Mouse (Mus musculus) liver, embryonic 11.5 days (tissue): ENCODE results near the gene Gm49405. TPM values are rescaled to one million over a fixed set of nuclear protein-coding genes. Genes with fewer than 3 reads are reported as not detected.
A peak's percentile ranks its signal among the peaks of the same experiment; 100 is the strongest.

Source experiments
- ATAC-seq: fragments of 200-750 bp; cut with Nextera tagmentation; replicated peaks from 2 replicates; pipeline ENCODE4 v1.8.0; 2017; ENCODE audit warnings: moderate number of reproducible peaks, mild to moderate bottlenecking, moderate TSS enrichment, moderate library complexity; ENCODE audit not compliant: low FRiP score
- DNase-seq: peaks from one replicate; pipeline ENCODE4 v3.0.0-alpha.2; 2017; ENCODE audit warnings: low spot score
- H3K27ac ChIP-seq: fragments of 300-500 bp; sonication (generic); 2 replicates; pipeline ENCODE4 v1.5.1; 2014; ENCODE audit warnings: mild to moderate bottlenecking, low read depth, low read length, control low read depth
- H3K27me3 ChIP-seq: fragments of 300-500 bp; sonication (generic); replicated peaks from 2 replicates; pipeline ENCODE4 v1.6.1; 2014; ENCODE audit warnings: low read length, mixed read lengths; ENCODE audit not compliant: control insufficient read depth, insufficient read depth
- H3K36me3 ChIP-seq: fragments of 300-500 bp; sonication (generic); 2 replicates; pipeline ENCODE4 v1.6.1; 2014; ENCODE audit warnings: mild to moderate bottlenecking, low read length, moderate library complexity, mixed read lengths; ENCODE audit not compliant: control insufficient read depth, insufficient read depth
- H3K4me1 ChIP-seq: fragments of 300-500 bp; sonication (generic); replicated peaks from 2 replicates; pipeline ENCODE4 v1.6.1; 2014; ENCODE audit warnings: low read length, mixed read lengths; ENCODE audit not compliant: control insufficient read depth, insufficient read depth
- H3K4me2 ChIP-seq: fragments of 300-500 bp; sonication (generic); 2 replicates; pipeline ENCODE4 v1.6.1; 2014; ENCODE audit warnings: mild to moderate bottlenecking, control low read depth, moderate library complexity
- H3K4me3 ChIP-seq: fragments of 300-500 bp; sonication (generic); 2 replicates; pipeline ENCODE4 v1.5.1; 2014; ENCODE audit warnings: low read depth, low read length, control low read depth
- H3K9ac ChIP-seq: fragments of 300-500 bp; sonication (generic); 2 replicates; pipeline ENCODE4 v1.6.1; 2014; ENCODE audit warnings: low read depth, low read length, control low read depth
- H3K9me3 ChIP-seq: fragments of 300-500 bp; sonication (generic); 2 replicates; pipeline ENCODE4 v1.6.1; 2016; ENCODE audit warnings: low read length, inconsistent platforms, mixed read lengths; ENCODE audit not compliant: control insufficient read depth
- WGBS: fragments of 180-500 bp; shearing (Covaris S2); extraction: QIAGEN DNeasy Blood & Tissue Kit; methylation state at CpG from one replicate; pipeline ENCODE4 v1.1.7; 2014; 5-methylcytosine and 5-hydroxymethylcytosine counted together
- polyA plus RNA-seq: library from polyadenylated mRNA; unstranded; fragments of >200 nt; fragmentation: Nextera tagmentation; extraction: Ambion mirVana; gene quantifications from 2 replicates; pipeline ENCODE4 v1.2.1, GENCODE M21; 2014

The Gm49405 gene
- polyA plus RNA-seq, 1 experiment from 2014 or later, result 2.4 TPM

- Histone ChIP-seq H3K9me3 (no peaks in the 10 kb centered on the region), H3K27ac (peak within 1 kb of the TSS; percentile 82), H3K9ac (peak within 1 kb of the TSS; percentile 90), H3K36me3 (peaks cover 22% of the 10 kb centered on the region), H3K4me1 (peaks cover 27% of the 10 kb centered on the region), H3K27me3 (no peaks in the 10 kb centered on the region), H3K4me3 (peak within 1 kb of the TSS; percentile 89), H3K4me2 (peak within 1 kb of the TSS; percentile 90)
- DNase-seq, result peak; percentile 96
- WGBS, result 0% methylated on average over 45 of the region's 45 CpGs
- ATAC-seq, result peak; percentile 97
These were observed 12.1 kb downstream of the Gm49405 start, which contains the start of gene Ndufv1 for GRCm38 (mm10) chr19:4012432-4013022. Gene Ndufv1, minus strand, starts transcription at chr19:4012806.

GRCm38 (mm10) chr19:4013066-4013465 is 12.6 kb downstream of the Gm49405 start:
- H3K4me3 ChIP-seq, result peak overlapping the region; percentile 89
- H3K4me2 ChIP-seq, result peak overlapping the region; percentile 83
- peak overlapping the region; percentile 71 for H3K9ac ChIP-seq
- WGBS, result 12% methylated on average over 9 of the region's 9 CpGs
- no peaks in the 10 kb centered on the region for H3K9me3 ChIP-seq
- H3K4me1 ChIP-seq, result peaks cover 27% of the 10 kb centered on the region
- H3K27me3 ChIP-seq, result no peaks in the 10 kb centered on the region
- DNase-seq (no peak), ATAC-seq (peak; percentile 53)
- H3K27ac ChIP-seq, result peak overlapping the region; percentile 82
- peaks cover 17% of the 10 kb centered on the region for H3K36me3 ChIP-seq

GRCm38 (mm10) chr19:4014802-4015201 is 14.4 kb downstream of the Gm49405 start:
- Histone ChIP-seq H3K4me1 (peaks cover 31% of the 10 kb centered on the region), H3K4me3 (no peak overlapping the region), H3K9me3 (no peaks in the 10 kb centered on the region), H3K27ac (peak overlapping the region; percentile 76), H3K4me2 (no peak overlapping the region), H3K9ac (0 out of 2 replicates have a peak overlapping the region, but pooled peaks have one; percentile 13), H3K36me3 (peaks cover 2% of the 10 kb centered on the region; the same call in 1 of the 2 replicates), H3K27me3 (no peaks in the 10 kb centered on the region)
- ATAC-seq, result no peak
- DNase-seq, result no peak

- 35% methylated on average over 5 of the region's 5 CpGs for WGBS
- no peaks in the 10 kb centered on the region for H3K9me3 ChIP-seq
- H3K27me3 ChIP-seq, result no peaks in the 10 kb centered on the region
- ATAC-seq, result peak; percentile 63
- H3K9ac ChIP-seq, result peak overlapping the region; percentile 13; the same call in 1 of the 2 replicates
- H3K4me1 ChIP-seq, result peaks cover 31% of the 10 kb centered on the region
- H3K36me3 ChIP-seq, result no peaks in the 10 kb centered on the region
- 0 out of 2 replicates have a peak overlapping the region, but pooled peaks have one; percentile 6 for H3K4me2 ChIP-seq
- no peak overlapping the region for H3K4me3 ChIP-seq
- H3K27ac ChIP-seq, result peak overlapping the region; percentile 76
- DNase-seq, result no peak
These were observed 15.2 kb downstream of the Gm49405 start for GRCm38 (mm10) chr19:4015635-4016034.

- Histone ChIP-seq H3K9ac (no peak overlapping the region), H3K4me3 (no peak overlapping the region), H3K27me3 (no peaks in the 10 kb centered on the region), H3K9me3 (no peaks in the 10 kb centered on the region), H3K4me2 (no peak overlapping the region), H3K4me1 (peaks cover 21% of the 10 kb centered on the region), H3K36me3 (no peaks in the 10 kb centered on the region), H3K27ac (no peak overlapping the region)
- no peak for ATAC-seq
- no peak for DNase-seq
- whole genome bisulfite sequencing, result 65% methylated on average over 10 of the region's 10 CpGs
These were observed 17.6 kb downstream of the Gm49405 start for GRCm38 (mm10) chr19:4017921-4018587.

- Histone ChIP-seq H3K27me3 (no peaks in the 10 kb centered on the region), H3K9ac (0 out of 2 replicates have a peak overlapping the region, but pooled peaks have one; percentile 16), H3K36me3 (no peaks in the 10 kb centered on the region), H3K27ac (no peak overlapping the region), H3K9me3 (no peaks in the 10 kb centered on the region), H3K4me1 (peaks cover 16% of the 10 kb centered on the region), H3K4me2 (peak overlapping the region; percentile 25; the same call in 1 of the 2 replicates), H3K4me3 (no peak overlapping the region)
- peak; percentile 57 for DNase-seq
- WGBS, result 41% methylated on average over 18 of the region's 18 CpGs
- peak; percentile 73 for ATAC-seq
These were observed 18.5 kb downstream of the Gm49405 start for GRCm38 (mm10) chr19:4018743-4019583.

- no peak for DNase-seq
- Histone ChIP-seq H3K4me3 (no peak overlapping the region), H3K4me2 (no peak overlapping the region), H3K4me1 (peaks cover 5% of the 10 kb centered on the region; the same call in 1 of the 2 replicates), H3K27ac (no peak overlapping the region), H3K27me3 (no peaks in the 10 kb centered on the region), H3K9ac (no peak overlapping the region), H3K9me3 (peaks cover 7% of the 10 kb centered on the region), H3K36me3 (no peaks in the 10 kb centered on the region)
- WGBS, result 69% methylated on average over 7 of the region's 7 CpGs
- ATAC-seq, result no peak
These were observed 22.8 kb downstream of the Gm49405 start for GRCm38 (mm10) chr19:4023185-4023584.

GRCm38 (mm10) chr19:4027576-4027975 is 27.1 kb downstream of the Gm49405 start:
- no peaks in the 10 kb centered on the region for H3K27me3 ChIP-seq
- H3K9ac ChIP-seq, result no peak overlapping the region
- H3K4me3 ChIP-seq, result no peak overlapping the region
- H3K36me3 ChIP-seq, result no peaks in the 10 kb centered on the region
- peaks cover 2% of the 10 kb centered on the region; the same call in 1 of the 2 replicates for H3K4me1 ChIP-seq
- H3K9me3 ChIP-seq, result peaks cover 7% of the 10 kb centered on the region
- no peak overlapping the region for H3K27ac ChIP-seq
- H3K4me2 ChIP-seq, result no peak overlapping the region
- DNase-seq, result no peak
- ATAC-seq, result no peak
